Mouse (Mus musculus) retina, postnatal 1 day (tissue): ENCODE measurements at regions not wholly inside any gene's neighbourhood (a gene's known extent, or its start where the extent isn't known, plus 50 kb on each side); places are given as distances from the start of the nearest gene placed in this dataset.
A peak's percentile ranks its signal among the peaks of the same experiment; 100 is the strongest.

Experiments used
- DNase-seq: peaks from one replicate; pipeline ENCODE4 v3.0.0-alpha.2; 2012

DNA sequence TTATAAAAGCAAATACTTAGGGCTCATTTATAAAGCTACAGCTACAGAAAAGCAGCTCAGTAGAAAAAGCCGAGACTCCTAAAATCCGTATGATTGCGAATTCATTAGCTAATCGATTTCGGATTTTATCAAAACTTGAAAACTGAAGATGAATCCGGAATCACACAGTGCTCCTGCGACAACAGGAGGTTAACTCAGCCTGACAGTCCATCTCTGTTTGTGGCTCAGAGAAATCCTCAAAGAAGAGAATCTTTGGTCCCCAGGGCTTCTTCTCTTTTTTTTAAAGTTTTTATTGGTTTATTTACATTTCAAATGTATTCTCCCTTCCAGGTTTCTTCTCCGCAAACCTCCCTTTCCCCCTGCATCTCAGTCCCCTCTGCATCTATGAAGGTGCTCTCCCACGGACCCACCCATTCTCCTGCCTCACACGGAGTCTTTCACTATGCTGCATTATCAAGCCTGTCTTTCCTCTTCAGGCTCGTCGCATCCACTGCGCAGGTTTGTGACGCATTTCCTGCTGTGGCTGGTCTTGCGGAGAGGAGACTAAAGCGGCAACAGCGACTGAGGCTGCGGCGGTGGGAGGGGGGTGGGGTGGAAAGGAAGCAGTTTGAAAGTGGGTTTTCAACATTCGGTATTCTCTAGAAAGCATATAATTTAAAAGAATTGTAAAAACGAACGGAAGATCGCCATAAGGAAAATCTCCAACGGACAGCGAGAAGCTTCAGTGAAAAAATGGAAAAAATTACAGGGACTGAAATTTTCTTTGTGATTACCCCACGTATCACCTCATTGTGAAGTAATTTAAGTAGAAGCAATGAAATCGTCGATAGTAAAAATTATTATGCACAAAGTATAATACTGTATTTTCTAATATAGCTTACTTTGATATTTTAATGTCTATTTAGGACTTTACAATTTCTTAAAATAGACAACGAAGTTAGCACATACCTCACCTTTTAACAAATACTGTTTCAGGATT lies 482.5 kb upstream of the Snrpn start:
- peak; percentile 85 for DNase-seq

DNA sequence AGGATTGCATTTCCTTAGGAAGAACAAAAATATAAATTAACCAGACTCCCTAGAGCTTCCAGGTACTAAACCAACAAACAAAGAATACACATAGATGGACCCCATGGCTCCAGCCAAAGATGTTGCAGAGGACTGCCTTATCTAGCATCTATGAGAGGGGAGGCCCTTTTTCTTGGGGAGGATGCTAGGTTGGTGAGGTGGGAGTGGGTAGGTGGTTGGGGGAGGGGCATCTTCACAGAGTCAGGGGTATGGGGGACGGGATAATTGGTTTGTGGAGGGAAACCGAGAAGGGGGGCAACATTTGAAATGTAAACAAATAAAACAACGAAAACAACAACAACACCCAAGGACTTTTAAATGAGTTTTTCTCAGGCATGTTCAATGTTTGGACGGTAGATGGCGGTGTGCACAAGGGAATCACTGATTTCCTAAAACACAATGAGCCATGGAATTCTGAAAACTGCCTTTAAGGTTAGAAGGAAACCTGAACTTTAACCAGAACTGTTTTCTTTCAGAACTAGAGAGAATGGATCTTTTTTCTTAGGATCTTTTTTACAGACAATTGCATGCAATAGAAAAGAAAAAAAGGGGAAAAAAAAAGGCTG lies 477.2 kb upstream of the Snrpn start:
- peak; percentile 51 for DNase-seq
